Mouse (Mus musculus) stomach, embryonic 14.5 days (tissue): Measurements from ENCODE around the gene Krt34. TPM values are rescaled to one million over a fixed set of nuclear protein-coding genes. Genes with fewer than 3 reads are reported as not detected.

Experiments
- ATAC-seq: fragments of 200-750 bp; cut with Nextera tagmentation; 2 replicates; pipeline ENCODE4 v1.8.0; 2017; ENCODE audit warnings: low read depth, moderate TSS enrichment; ENCODE audit not compliant: insufficient number of reproducible peaks, insufficient read depth, low FRiP score
- H3K27ac ChIP-seq: fragments of 300-500 bp; sonication (generic); 2 replicates; pipeline ENCODE4 v1.5.1; 2014; ENCODE audit warnings: mild to moderate bottlenecking, low read length, moderate library complexity, mixed read lengths
- H3K27me3 ChIP-seq: fragments of 300-500 bp; sonication (generic); 2 replicates; pipeline ENCODE4 v1.6.1; 2014; ENCODE audit warnings: low read length, control low read depth, mixed read lengths; ENCODE audit not compliant: control insufficient read depth, insufficient read depth
- H3K36me3 ChIP-seq: fragments of 300-500 bp; sonication (generic); 2 replicates; pipeline ENCODE4 v1.6.1; 2014; ENCODE audit warnings: mild to moderate bottlenecking, control low read depth, low read length, moderate library complexity, mixed read lengths; ENCODE audit not compliant: control insufficient read depth, insufficient read depth
- H3K4me1 ChIP-seq: fragments of 300-500 bp; sonication (generic); 2 replicates; pipeline ENCODE4 v1.6.1; 2014; ENCODE audit warnings: low read length, control low read depth, mixed read lengths; ENCODE audit not compliant: control insufficient read depth, insufficient read depth
- H3K4me2 ChIP-seq: fragments of 300-500 bp; sonication (generic); replicated peaks from 2 replicates; pipeline ENCODE4 v1.6.1; 2014; ENCODE audit warnings: low read depth, low read length, control low read depth
- H3K4me3 ChIP-seq: fragments of 300-500 bp; sonication (generic); 2 replicates; pipeline ENCODE4 v1.5.1; 2014; ENCODE audit warnings: low read depth, low read length, control low read depth
- H3K9ac ChIP-seq: fragments of 300-500 bp; sonication (generic); replicated peaks from 2 replicates; pipeline ENCODE4 v1.6.1; 2014; ENCODE audit warnings: low read depth, mild to moderate bottlenecking, control low read depth, low read length, moderate library complexity, mixed read lengths
- H3K9me3 ChIP-seq: fragments of 300-500 bp; sonication (generic); 2 replicates; pipeline ENCODE4 v1.6.1; 2016; ENCODE audit warnings: low read depth, low read length, control low read depth; ENCODE audit not compliant: control insufficient read depth
- WGBS: fragments of 180-500 bp; shearing (Covaris S2); extraction: QIAGEN DNeasy Blood & Tissue Kit; methylation state at CpG from one replicate; pipeline ENCODE4 v1.1.7; 2014; 5-methylcytosine and 5-hydroxymethylcytosine counted together
- polyA plus RNA-seq: library from polyadenylated mRNA; unstranded; fragments of >200 nt; fragmentation: Nextera tagmentation; extraction: Ambion mirVana; gene quantifications from 2 replicates; pipeline ENCODE4 v1.2.1, GENCODE M21; 2014

The Krt34 gene
- polyA plus RNA-seq, 1 experiment from 2014 or later = 0.36 TPM

- Histone ChIP-seq H3K4me2 (no peak overlapping the region), H3K9me3 (no peaks in the 10 kb centered on the region), H3K9ac (no peak overlapping the region), H3K4me3 (no peak overlapping the region), H3K27ac (no peak overlapping the region; the same call in 1 of the 2 replicates), H3K27me3 (no peaks in the 10 kb centered on the region), H3K36me3 (no peaks in the 10 kb centered on the region), H3K4me1 (no peaks in the 10 kb centered on the region)
- 48% methylated on average over 4 of the region's 4 CpGs for WGBS
- ATAC-seq = no peak
Measured at GRCm38 (mm10) chr11:100013691-100014171, 27.6 kb downstream of the Krt34 start.

- H3K9me3 ChIP-seq = no peaks in the 10 kb centered on the region
- H3K4me3 ChIP-seq = no peak overlapping the region
- H3K4me2 ChIP-seq = no peak overlapping the region
- no peak overlapping the region for H3K27ac ChIP-seq
- H3K36me3 ChIP-seq = no peaks in the 10 kb centered on the region
- H3K27me3 ChIP-seq = no peaks in the 10 kb centered on the region
- no peak for ATAC-seq
- no peaks in the 10 kb centered on the region for H3K4me1 ChIP-seq
- H3K9ac ChIP-seq = no peak overlapping the region
- WGBS = 78% methylated on average over 5 of the region's 5 CpGs
Measured at GRCm38 (mm10) chr11:100010682-100011081, 30.7 kb downstream of the Krt34 start.

GRCm38 (mm10) chr11:100008336-100008735 lies 33.0 kb downstream of the Krt34 start:
- Histone ChIP-seq H3K9me3 (no peaks in the 10 kb centered on the region), H3K27ac (no peak overlapping the region), H3K4me3 (no peak overlapping the region), H3K36me3 (no peaks in the 10 kb centered on the region), H3K27me3 (no peaks in the 10 kb centered on the region), H3K9ac (no peak overlapping the region), H3K4me2 (no peak overlapping the region), H3K4me1 (no peaks in the 10 kb centered on the region)
- ATAC-seq = no peak
- 83% methylated on average over 5 of the region's 5 CpGs for WGBS

GRCm38 (mm10) chr11:100006624-100007023 lies 34.7 kb downstream of the Krt34 start:
- no peak for ATAC-seq
- no peak overlapping the region for H3K4me3 ChIP-seq
- H3K4me2 ChIP-seq = no peak overlapping the region
- no peaks in the 10 kb centered on the region for H3K36me3 ChIP-seq
- 54% methylated on average over 3 of the region's 3 CpGs for WGBS
- no peaks in the 10 kb centered on the region; the same call in 1 of the 2 replicates for H3K9me3 ChIP-seq
- no peak overlapping the region for H3K27ac ChIP-seq
- no peak overlapping the region for H3K9ac ChIP-seq
- H3K27me3 ChIP-seq = no peaks in the 10 kb centered on the region
- no peaks in the 10 kb centered on the region for H3K4me1 ChIP-seq

GRCm38 (mm10) chr11:100005905-100006304 lies 35.4 kb downstream of the Krt34 start:
- Histone ChIP-seq H3K9me3 (no peaks in the 10 kb centered on the region; the same call in 1 of the 2 replicates), H3K27ac (no peak overlapping the region), H3K4me2 (no peak overlapping the region), H3K36me3 (no peaks in the 10 kb centered on the region), H3K4me3 (no peak overlapping the region), H3K4me1 (no peaks in the 10 kb centered on the region), H3K9ac (no peak overlapping the region), H3K27me3 (no peaks in the 10 kb centered on the region)
- ATAC-seq = no peak
- WGBS = 66% methylated on average over 8 of the region's 8 CpGs

GRCm38 (mm10) chr11:100004846-100005245 lies 36.5 kb downstream of the Krt34 start:
- Histone ChIP-seq H3K4me3 (no peak overlapping the region), H3K4me2 (no peak overlapping the region), H3K9me3 (no peaks in the 10 kb centered on the region; the same call in 1 of the 2 replicates), H3K27me3 (no peaks in the 10 kb centered on the region), H3K36me3 (no peaks in the 10 kb centered on the region), H3K4me1 (no peaks in the 10 kb centered on the region), H3K27ac (no peak overlapping the region), H3K9ac (no peak overlapping the region)
- 20% methylated on average over 6 of the region's 6 CpGs for WGBS
- ATAC-seq = no peak

GRCm38 (mm10) chr11:99999091-99999490 lies 42.3 kb downstream of the Krt34 start:
- ATAC-seq = no peak
- Histone ChIP-seq H3K4me3 (no peak overlapping the region), H3K4me2 (no peak overlapping the region), H3K27ac (no peak overlapping the region), H3K27me3 (no peaks in the 10 kb centered on the region), H3K9me3 (no peaks in the 10 kb centered on the region; the same call in 1 of the 2 replicates), H3K4me1 (no peaks in the 10 kb centered on the region), H3K36me3 (no peaks in the 10 kb centered on the region), H3K9ac (no peak overlapping the region)
- WGBS = 88% methylated on average over 7 of the region's 7 CpGs

GRCm38 (mm10) chr11:99994384-99994661 lies 47.0 kb downstream of the Krt34 start:
- no peaks in the 10 kb centered on the region for H3K36me3 ChIP-seq
- no peak overlapping the region for H3K4me3 ChIP-seq
- peaks cover 4% of the 10 kb centered on the region; the same call in 1 of the 2 replicates for H3K4me1 ChIP-seq
- no peak overlapping the region for H3K4me2 ChIP-seq
- no peaks in the 10 kb centered on the region for H3K9me3 ChIP-seq
- no peak for ATAC-seq
- no peak overlapping the region for H3K9ac ChIP-seq
- WGBS = 29% methylated on average over 4 of the region's 4 CpGs
- no peak overlapping the region for H3K27ac ChIP-seq
- no peaks in the 10 kb centered on the region for H3K27me3 ChIP-seq

- no peak within 1 kb of the TSS; the same call in 1 of the 2 replicates for H3K4me2 ChIP-seq
- 16% methylated on average over 26 of the region's 26 CpGs for WGBS
- H3K9me3 ChIP-seq = no peaks in the 10 kb centered on the region
- peaks cover 4% of the 10 kb centered on the region; the same call in 1 of the 2 replicates for H3K4me1 ChIP-seq
- ATAC-seq = no peak
- no peak within 1 kb of the TSS for H3K4me3 ChIP-seq
- no peaks in the 10 kb centered on the region for H3K36me3 ChIP-seq
- no peaks in the 10 kb centered on the region for H3K27me3 ChIP-seq
- no peak within 1 kb of the TSS for H3K9ac ChIP-seq
- H3K27ac ChIP-seq = no peak within 1 kb of the TSS
Measured at GRCm38 (mm10) chr11:99993620-99994383, 47.6 kb downstream of the Krt34 start, which contains the start of gene Krtap17-1. TSS of gene Krtap17-1 (minus strand) at chr11:99993994.
